Mouse (Mus musculus) midbrain, embryonic 13.5 days (tissue): ENCODE results near the gene Hist1h3b. TPM values are rescaled to one million over a fixed set of nuclear protein-coding genes. Genes with fewer than 3 reads are reported as not detected.

Source experiments
- ATAC-seq: fragments of 200-750 bp; cut with Nextera tagmentation; 2 replicates; pipeline ENCODE4 v1.8.0; 2017; ENCODE audit warnings: mild to moderate bottlenecking, moderate TSS enrichment, moderate library complexity
- H3K27ac ChIP-seq: fragments of 300-500 bp; sonication (generic); 2 replicates; pipeline ENCODE4 v1.5.1; 2015; ENCODE audit warnings: inconsistent platforms, mild to moderate bottlenecking, moderate library complexity
- H3K27me3 ChIP-seq: fragments of 300-500 bp; sonication (generic); 2 replicates; pipeline ENCODE4 v1.6.1; 2015; ENCODE audit warnings: mild to moderate bottlenecking, inconsistent platforms
- H3K36me3 ChIP-seq: fragments of 300-500 bp; sonication (generic); 2 replicates; pipeline ENCODE4 v1.6.1; 2015; ENCODE audit warnings: mild to moderate bottlenecking, inconsistent platforms
- H3K4me1 ChIP-seq: fragments of 300-500 bp; sonication (generic); replicated peaks from 2 replicates; pipeline ENCODE4 v1.6.1; 2015; ENCODE audit warnings: inconsistent platforms
- H3K4me2 ChIP-seq: fragments of 300-500 bp; sonication (generic); replicated peaks from 2 replicates; pipeline ENCODE4 v1.6.1; 2015; ENCODE audit warnings: moderate library complexity, mild to moderate bottlenecking, inconsistent platforms
- H3K4me3 ChIP-seq: fragments of 300-500 bp; sonication (generic); replicated peaks from 2 replicates; pipeline ENCODE4 v1.5.1; 2015; ENCODE audit warnings: mild to moderate bottlenecking, inconsistent platforms
- H3K9ac ChIP-seq: fragments of 300-500 bp; sonication (generic); replicated peaks from 2 replicates; pipeline ENCODE4 v1.6.1; 2015; ENCODE audit warnings: mild to moderate bottlenecking, inconsistent platforms
- H3K9me3 ChIP-seq: fragments of 300-500 bp; sonication (generic); 2 replicates; pipeline ENCODE4 v1.6.1; 2016; ENCODE audit warnings: mild to moderate bottlenecking, inconsistent platforms
- WGBS: fragments of 180-500 bp; shearing (Covaris S2); methylation state at CpG from one replicate; pipeline ENCODE4 v1.1.7; 2015; 5-methylcytosine and 5-hydroxymethylcytosine counted together
- microRNA-seq: library from miRNA; unstranded; fragments of <30 nt; microRNA quantifications from one replicate; pipeline ENCODE4, GENCODE M21; 2016
- polyA plus RNA-seq: library from polyadenylated mRNA; unstranded; fragments of >200 nt; fragmentation: Nextera tagmentation; extraction: Ambion mirVana; gene quantifications from 2 replicates; pipeline ENCODE4 v1.2.1, GENCODE M21; 2015

Hist1h3b gene
- polyA plus RNA-seq, 1 experiment from 2014 or later, result 6.3 TPM

GRCm38 (mm10) chr13:23772561-23773313, 20.7 kb downstream of the Hist1h3b start:
- no peak overlapping the region for H3K9ac ChIP-seq
- peak; percentile 89 for ATAC-seq
- H3K36me3 ChIP-seq, result no peaks in the 10 kb centered on the region
- 21% methylated on average over 21 of the region's 21 CpGs for WGBS
- H3K4me1 ChIP-seq, result peaks cover 5% of the 10 kb centered on the region; the same call in 1 of the 2 replicates
- H3K27me3 ChIP-seq, result no peaks in the 10 kb centered on the region
- no peaks in the 10 kb centered on the region for H3K9me3 ChIP-seq
- no peak overlapping the region for H3K27ac ChIP-seq
- H3K4me3 ChIP-seq, result peak overlapping the region; percentile 10; the same call in 1 of the 2 replicates
- H3K4me2 ChIP-seq, result peak overlapping the region; percentile 46

GRCm38 (mm10) chr13:23778339-23778738, 26.3 kb downstream of the Hist1h3b start:
- no peak overlapping the region for H3K4me2 ChIP-seq
- no peaks in the 10 kb centered on the region for H3K36me3 ChIP-seq
- ATAC-seq, result no peak
- WGBS, result 93% methylated on average over 7 of the region's 7 CpGs
- H3K27me3 ChIP-seq, result no peaks in the 10 kb centered on the region
- H3K4me1 ChIP-seq, result no peaks in the 10 kb centered on the region
- no peak overlapping the region for H3K9ac ChIP-seq
- H3K4me3 ChIP-seq, result no peak overlapping the region
- no peaks in the 10 kb centered on the region for H3K9me3 ChIP-seq
- no peak overlapping the region for H3K27ac ChIP-seq

- ATAC-seq, result no peak
- 91% methylated on average over 4 of the region's 4 CpGs for WGBS
- Histone ChIP-seq H3K9me3 (no peaks in the 10 kb centered on the region), H3K4me3 (no peak overlapping the region), H3K9ac (no peak overlapping the region), H3K27me3 (no peaks in the 10 kb centered on the region), H3K27ac (no peak overlapping the region), H3K4me2 (no peak overlapping the region), H3K36me3 (no peaks in the 10 kb centered on the region), H3K4me1 (no peaks in the 10 kb centered on the region)
These were observed 27.0 kb downstream of the Hist1h3b start for GRCm38 (mm10) chr13:23779025-23779424.

- Histone ChIP-seq H3K4me2 (no peak overlapping the region), H3K9ac (no peak overlapping the region), H3K36me3 (no peaks in the 10 kb centered on the region), H3K27ac (no peak overlapping the region), H3K27me3 (no peaks in the 10 kb centered on the region), H3K4me1 (no peaks in the 10 kb centered on the region), H3K4me3 (no peak overlapping the region), H3K9me3 (no peaks in the 10 kb centered on the region)
- WGBS, result 46% methylated on average over 2 of the region's 2 CpGs
- ATAC-seq, result no peak
These were observed 40.5 kb downstream of the Hist1h3b start for GRCm38 (mm10) chr13:23792520-23792919.

GRCm38 (mm10) chr13:23799405-23799804, 47.3 kb downstream of the Hist1h3b start:
- 89% methylated on average over 5 of the region's 5 CpGs for WGBS
- no peak overlapping the region for H3K9ac ChIP-seq
- no peak overlapping the region for H3K4me2 ChIP-seq
- H3K36me3 ChIP-seq, result no peaks in the 10 kb centered on the region
- H3K27ac ChIP-seq, result no peak overlapping the region
- no peaks in the 10 kb centered on the region for H3K4me1 ChIP-seq
- no peaks in the 10 kb centered on the region for H3K27me3 ChIP-seq
- ATAC-seq, result no peak
- no peak overlapping the region for H3K4me3 ChIP-seq
- H3K9me3 ChIP-seq, result no peaks in the 10 kb centered on the region

Small RNA genes within 50 kb of the gene (microRNA-seq; reads per million reads assigned to microRNA genes)
- gene Gm44314, result not detected
- gene Gm44484, result not detected

Other genes with a start within 250 kb of the Hist1h3b start
- gene Hist1h4h, start 221.2 kb upstream of the Hist1h3b start, polyA plus RNA-seq, result 6.4 and 7.4 TPM in 2 replicates
- 1.3 and 3.0 TPM in 2 replicates for gene Hist1h2af, start 218.4 kb upstream of the Hist1h3b start, polyA plus RNA-seq
- gene Hist1h3g, start 216.8 kb upstream of the Hist1h3b start, polyA plus RNA-seq, result 3.1 and 5.3 TPM in 2 replicates
- 0.31 and 0.35 TPM in 2 replicates for gene Hist1h2bh, start 208.9 kb upstream of the Hist1h3b start, polyA plus RNA-seq
- gene Hist1h3f, start 208.2 kb upstream of the Hist1h3b start, polyA plus RNA-seq, result 0.75 and 0.84 TPM in 2 replicates
- gene Hist1h4f, start 200.6 kb upstream of the Hist1h3b start, polyA plus RNA-seq, result not detected in 2 replicates
- gene Hist1h1d, start 199.0 kb upstream of the Hist1h3b start, polyA plus RNA-seq, result 0.23 and 0.24 TPM in 2 replicates
- 3.1 and 4.7 TPM in 2 replicates for gene Hist1h3e, start 189.9 kb upstream of the Hist1h3b start, polyA plus RNA-seq
- 51.6 and 53.6 TPM in 2 replicates for gene Hist1h2ae, start 181.0 kb upstream of the Hist1h3b start, polyA plus RNA-seq
- gene Hist1h2bg, start 180.9 kb upstream of the Hist1h3b start, polyA plus RNA-seq, result 4.1 and 7.5 TPM in 2 replicates
- 3.3 and 4.5 TPM in 2 replicates for gene Hist1h2bf, start 178.1 kb upstream of the Hist1h3b start, polyA plus RNA-seq
- gene Hist1h2ad, start 177.9 kb upstream of the Hist1h3b start, polyA plus RNA-seq, result 0.93 and 1.7 TPM in 2 replicates
- gene Hist1h3d, start 176.5 kb upstream of the Hist1h3b start, polyA plus RNA-seq, result 2.1 and 3.1 TPM in 2 replicates
- 74.3 and 84.0 TPM in 2 replicates for gene Hist1h4d, start 170.7 kb upstream of the Hist1h3b start, polyA plus RNA-seq
- gene Hist1h2be, start 131.1 kb upstream of the Hist1h3b start, polyA plus RNA-seq, result 1.4 and 2.0 TPM in 2 replicates
- gene Hist1h1e, start 129.7 kb upstream of the Hist1h3b start, polyA plus RNA-seq, result 12.6 and 15.0 TPM in 2 replicates
- 0.69 and 1.1 TPM in 2 replicates for gene Hist1h2ac, start 68.3 kb upstream of the Hist1h3b start, polyA plus RNA-seq
- 22.2 and 24.4 TPM in 2 replicates for gene Hist1h2bc, start 68.1 kb upstream of the Hist1h3b start, polyA plus RNA-seq
- gene Hist1h1t, start 56.5 kb upstream of the Hist1h3b start, polyA plus RNA-seq, result not detected in 2 replicates
- 5.1 and 5.8 TPM in 2 replicates for gene Hist1h4c, start 53.8 kb upstream of the Hist1h3b start, polyA plus RNA-seq
- 2.0 and 2.7 TPM in 2 replicates for gene Hfe, start 41.4 kb upstream of the Hist1h3b start, polyA plus RNA-seq
- gene Hist1h1c, start 13.5 kb upstream of the Hist1h3b start, polyA plus RNA-seq, result 9.8 and 11.1 TPM in 2 replicates
- 3.2 and 4.4 TPM in 2 replicates for gene Hist1h3c, start 6.7 kb upstream of the Hist1h3b start, polyA plus RNA-seq
- gene Hist1h2bb, start 5.5 kb upstream of the Hist1h3b start, polyA plus RNA-seq, result 2.8 and 3.2 TPM in 2 replicates
- gene Hist1h2ab, start 1.1 kb upstream of the Hist1h3b start, polyA plus RNA-seq, result 28.4 and 31.0 TPM in 2 replicates
- gene Hist1h4b, start 4.7 kb downstream of the Hist1h3b start, polyA plus RNA-seq, result 4.6 and 5.2 TPM in 2 replicates
- gene Hist1h4a, start 9.0 kb downstream of the Hist1h3b start, polyA plus RNA-seq, result 0.44 and 0.57 TPM in 2 replicates
- 1.4 and 3.3 TPM in 2 replicates for gene Hist1h3a, start 10.1 kb downstream of the Hist1h3b start, polyA plus RNA-seq
- gene Hist1h1a, start 11.4 kb downstream of the Hist1h3b start, polyA plus RNA-seq, result 1.6 and 2.2 TPM in 2 replicates
- 0.15 TPM in 1 of 2 replicates, not detected in the other for gene Trim38, start 17.6 kb downstream of the Hist1h3b start, polyA plus RNA-seq
- not detected in 2 replicates for gene Slc17a2, start 54.7 kb downstream of the Hist1h3b start, polyA plus RNA-seq
- gene Slc17a3, start 87.2 kb downstream of the Hist1h3b start, polyA plus RNA-seq, result not detected in 2 replicates
- 0.08 TPM in 1 of 2 replicates, not detected in the other for gene Slc17a1, start 115.5 kb downstream of the Hist1h3b start, polyA plus RNA-seq
- gene Slc17a4, start 162.7 kb downstream of the Hist1h3b start, polyA plus RNA-seq, result not detected in 2 replicates
- gene Hist1h2ba, start 181.9 kb downstream of the Hist1h3b start, polyA plus RNA-seq, result not detected in 2 replicates
- not detected in 2 replicates for gene Hist1h2aa, start 182.2 kb downstream of the Hist1h3b start, polyA plus RNA-seq
- 1.2 and 1.6 TPM in 2 replicates for gene Scgn, start 238.9 kb downstream of the Hist1h3b start, polyA plus RNA-seq